Mouse (Mus musculus): ENCODE measurements around the gene Nudt13. TPM values are rescaled to one million over a fixed set of nuclear protein-coding genes. Genes with fewer than 3 reads are reported as not detected.
A peak's percentile ranks its signal among the peaks of the same experiment; 100 is the strongest.

Gene Nudt13
- polyA plus RNA-seq, 1 experiment from 2014 or later = 12.6 TPM

- H3K4me1 ChIP-seq (replicated peaks; ENCODE audit: control insufficient read depth, insufficient read depth, low read length) = no peaks in the 10 kb centered on the region
- H3K27me3 ChIP-seq (ENCODE audit: control insufficient read depth, insufficient read depth, low read length) = no peaks in the 10 kb centered on the region
- peaks cover 8% of the 10 kb centered on the region; the same call in 1 of the 2 replicates for H3K36me3 ChIP-seq (ENCODE audit: control insufficient read depth, insufficient read depth, low read length)
- DNase-seq (ENCODE audit: low spot score) (no peak), ATAC-seq (replicated peaks; ENCODE audit: low FRiP score) (no peak)
- H3K4me2 ChIP-seq (ENCODE audit: low read depth, low read length, severe bottlenecking) = no peak overlapping the region
- H3K4me3 ChIP-seq (ENCODE audit: low read depth, low read length) = no peak overlapping the region
- H3K9me3 ChIP-seq (ENCODE audit: control insufficient read depth, low read length) = no peaks in the 10 kb centered on the region
- 95% methylated on average over 9 of the region's 9 CpGs for WGBS
- no peak overlapping the region for H3K9ac ChIP-seq (ENCODE audit: low read length)
- no peak overlapping the region for H3K27ac ChIP-seq (ENCODE audit: low read depth, low read length)
Observed at GRCm38 (mm10) chr14:20324196-20324595, 29.7 kb downstream of the Nudt13 start.

GRCm38 (mm10) chr14:20328474-20328873, 34.0 kb downstream of the Nudt13 start:
- Histone ChIP-seq H3K4me3 (ENCODE audit: low read depth, low read length) (no peak overlapping the region), H3K9me3 (ENCODE audit: control insufficient read depth, low read length) (no peaks in the 10 kb centered on the region), H3K27me3 (ENCODE audit: control insufficient read depth, insufficient read depth, low read length) (no peaks in the 10 kb centered on the region), H3K4me2 (ENCODE audit: low read depth, low read length, severe bottlenecking) (no peak overlapping the region), H3K27ac (ENCODE audit: low read depth, low read length) (no peak overlapping the region), H3K9ac (ENCODE audit: low read length) (no peak overlapping the region), H3K36me3 (ENCODE audit: control insufficient read depth, insufficient read depth, low read length) (peaks cover 10% of the 10 kb centered on the region; the same call in 1 of the 2 replicates), H3K4me1 (replicated peaks; ENCODE audit: control insufficient read depth, insufficient read depth, low read length) (no peaks in the 10 kb centered on the region)
- ATAC-seq (replicated peaks; ENCODE audit: low FRiP score) (no peak), DNase-seq (ENCODE audit: low spot score) (no peak)
- WGBS = 70% methylated on average over 9 of the region's 9 CpGs

GRCm38 (mm10) chr14:20331316-20331715, 36.8 kb downstream of the Nudt13 start:
- no peaks in the 10 kb centered on the region for H3K27me3 ChIP-seq (ENCODE audit: control insufficient read depth, insufficient read depth, low read length)
- H3K4me3 ChIP-seq (ENCODE audit: low read depth, low read length) = no peak overlapping the region
- ATAC-seq (replicated peaks; ENCODE audit: low FRiP score) (no peak), DNase-seq (ENCODE audit: low spot score) (no peak)
- H3K27ac ChIP-seq (ENCODE audit: low read depth, low read length) = no peak overlapping the region
- H3K9me3 ChIP-seq (ENCODE audit: control insufficient read depth, low read length) = no peaks in the 10 kb centered on the region
- no peak overlapping the region for H3K9ac ChIP-seq (ENCODE audit: low read length)
- H3K4me2 ChIP-seq (ENCODE audit: low read depth, low read length, severe bottlenecking) = no peak overlapping the region
- 95% methylated on average over 4 of the region's 4 CpGs for WGBS
- H3K4me1 ChIP-seq (replicated peaks; ENCODE audit: control insufficient read depth, insufficient read depth, low read length) = no peaks in the 10 kb centered on the region
- peaks cover 14% of the 10 kb centered on the region for H3K36me3 ChIP-seq (ENCODE audit: control insufficient read depth, insufficient read depth, low read length)

- peaks cover 4% of the 10 kb centered on the region for H3K36me3 ChIP-seq (ENCODE audit: control insufficient read depth, insufficient read depth, low read length)
- H3K27me3 ChIP-seq (ENCODE audit: control insufficient read depth, insufficient read depth, low read length) = no peaks in the 10 kb centered on the region
- H3K4me2 ChIP-seq (ENCODE audit: low read depth, low read length, severe bottlenecking) = no peak overlapping the region
- no peak overlapping the region for H3K4me3 ChIP-seq (ENCODE audit: low read depth, low read length)
- ATAC-seq (replicated peaks; ENCODE audit: low FRiP score) (no peak), DNase-seq (ENCODE audit: low spot score) (no peak)
- no peak overlapping the region for H3K27ac ChIP-seq (ENCODE audit: low read depth, low read length)
- no peaks in the 10 kb centered on the region for H3K9me3 ChIP-seq (ENCODE audit: control insufficient read depth, low read length)
- 95% methylated on average over 5 of the region's 5 CpGs for WGBS
- H3K4me1 ChIP-seq (replicated peaks; ENCODE audit: control insufficient read depth, insufficient read depth, low read length) = no peaks in the 10 kb centered on the region
- no peak overlapping the region for H3K9ac ChIP-seq (ENCODE audit: low read length)
Observed at GRCm38 (mm10) chr14:20339415-20339814, 44.9 kb downstream of the Nudt13 start.

- ATAC-seq (replicated peaks; ENCODE audit: low FRiP score) = no peak
- no peak for DNase-seq (ENCODE audit: low spot score)
- WGBS = 85% methylated on average over 8 of the region's 8 CpGs
- H3K4me1 ChIP-seq (replicated peaks; ENCODE audit: control insufficient read depth, insufficient read depth, low read length) = no peaks in the 10 kb centered on the region
- no peaks in the 10 kb centered on the region for H3K9me3 ChIP-seq (ENCODE audit: control insufficient read depth, low read length)
- H3K4me2 ChIP-seq (ENCODE audit: low read depth, low read length, severe bottlenecking) = no peak overlapping the region
- no peak overlapping the region for H3K27ac ChIP-seq (ENCODE audit: low read depth, low read length)
- no peak overlapping the region for H3K4me3 ChIP-seq (ENCODE audit: low read depth, low read length)
- H3K36me3 ChIP-seq (ENCODE audit: control insufficient read depth, insufficient read depth, low read length) = peaks cover 4% of the 10 kb centered on the region
- no peak overlapping the region for H3K9ac ChIP-seq (ENCODE audit: low read length)
- no peaks in the 10 kb centered on the region for H3K27me3 ChIP-seq (ENCODE audit: control insufficient read depth, insufficient read depth, low read length)
Observed at GRCm38 (mm10) chr14:20340149-20340548, 45.7 kb downstream of the Nudt13 start.

- ATAC-seq (replicated peaks; ENCODE audit: low FRiP score) = no peak
- Histone ChIP-seq H3K4me1 (replicated peaks; ENCODE audit: control insufficient read depth, insufficient read depth, low read length) (no peaks in the 10 kb centered on the region; the same call in 1 of the 2 replicates), H3K27ac (ENCODE audit: low read depth, low read length) (no peak overlapping the region), H3K9me3 (ENCODE audit: control insufficient read depth, low read length) (no peaks in the 10 kb centered on the region), H3K36me3 (ENCODE audit: control insufficient read depth, insufficient read depth, low read length) (no peaks in the 10 kb centered on the region; the same call in none of the 2 replicates), H3K9ac (ENCODE audit: low read length) (no peak overlapping the region), H3K27me3 (ENCODE audit: control insufficient read depth, insufficient read depth, low read length) (no peaks in the 10 kb centered on the region), H3K4me2 (ENCODE audit: low read depth, low read length, severe bottlenecking) (no peak overlapping the region), H3K4me3 (ENCODE audit: low read depth, low read length) (no peak overlapping the region)
- no peak for DNase-seq (ENCODE audit: low spot score)
- 87% methylated on average over 7 of the region's 7 CpGs for WGBS
Observed at GRCm38 (mm10) chr14:20340866-20341265, 46.4 kb downstream of the Nudt13 start.

GRCm38 (mm10) chr14:20345885-20346284, 51.4 kb downstream of the Nudt13 start:
- ATAC-seq (replicated peaks; ENCODE audit: low FRiP score) (no peak), DNase-seq (ENCODE audit: low spot score) (no peak)
- no peaks in the 10 kb centered on the region for H3K9me3 ChIP-seq (ENCODE audit: control insufficient read depth, low read length)
- H3K4me2 ChIP-seq (ENCODE audit: low read depth, low read length, severe bottlenecking) = no peak overlapping the region
- H3K4me3 ChIP-seq (ENCODE audit: low read depth, low read length) = no peak overlapping the region
- WGBS = 92% methylated on average over 9 of the region's 9 CpGs
- no peak overlapping the region for H3K27ac ChIP-seq (ENCODE audit: low read depth, low read length)
- peaks cover 2% of the 10 kb centered on the region; the same call in 1 of the 2 replicates for H3K4me1 ChIP-seq (replicated peaks; ENCODE audit: control insufficient read depth, insufficient read depth, low read length)
- H3K36me3 ChIP-seq (ENCODE audit: control insufficient read depth, insufficient read depth, low read length) = no peaks in the 10 kb centered on the region; the same call in 1 of the 2 replicates
- no peaks in the 10 kb centered on the region for H3K27me3 ChIP-seq (ENCODE audit: control insufficient read depth, insufficient read depth, low read length)
- H3K9ac ChIP-seq (ENCODE audit: low read length) = no peak overlapping the region

GRCm38 (mm10) chr14:20347441-20347990, 53.0 kb downstream of the Nudt13 start:
- peak; percentile 22; the same call in 1 of the 2 replicates for ATAC-seq (replicated peaks; ENCODE audit: low FRiP score)
- no peaks in the 10 kb centered on the region; the same call in 1 of the 2 replicates for H3K36me3 ChIP-seq (ENCODE audit: control insufficient read depth, insufficient read depth, low read length)
- H3K9me3 ChIP-seq (ENCODE audit: control insufficient read depth, low read length) = no peaks in the 10 kb centered on the region
- WGBS = 7% methylated on average over 15 of the region's 15 CpGs
- peaks cover 2% of the 10 kb centered on the region; the same call in 1 of the 2 replicates for H3K4me1 ChIP-seq (replicated peaks; ENCODE audit: control insufficient read depth, insufficient read depth, low read length)
- H3K27ac ChIP-seq (ENCODE audit: low read depth, low read length) = no peak overlapping the region; the same call in 1 of the 2 replicates
- peak overlapping the region; percentile 87 for H3K4me3 ChIP-seq (ENCODE audit: low read depth, low read length)
- DNase-seq (ENCODE audit: low spot score) = no peak
- peak overlapping the region; percentile 70 for H3K4me2 ChIP-seq (ENCODE audit: low read depth, low read length, severe bottlenecking)
- no peaks in the 10 kb centered on the region for H3K27me3 ChIP-seq (ENCODE audit: control insufficient read depth, insufficient read depth, low read length)
- peak overlapping the region; percentile 97 for H3K9ac ChIP-seq (ENCODE audit: low read length)

- peaks cover 2% of the 10 kb centered on the region; the same call in 1 of the 2 replicates for H3K4me1 ChIP-seq (replicated peaks; ENCODE audit: control insufficient read depth, insufficient read depth, low read length)
- H3K4me2 ChIP-seq (ENCODE audit: low read depth, low read length, severe bottlenecking) = peak within 1 kb of the TSS; percentile 70
- peak within 1 kb of the TSS; percentile 97 for H3K9ac ChIP-seq (ENCODE audit: low read length)
- DNase-seq (ENCODE audit: low spot score) (peak; percentile 95), ATAC-seq (replicated peaks; ENCODE audit: low FRiP score) (peak; percentile 98)
- H3K27me3 ChIP-seq (ENCODE audit: control insufficient read depth, insufficient read depth, low read length) = no peaks in the 10 kb centered on the region
- H3K27ac ChIP-seq (ENCODE audit: low read depth, low read length) = peak within 1 kb of the TSS; percentile 80
- no peaks in the 10 kb centered on the region; the same call in 1 of the 2 replicates for H3K36me3 ChIP-seq (ENCODE audit: control insufficient read depth, insufficient read depth, low read length)
- no peaks in the 10 kb centered on the region for H3K9me3 ChIP-seq (ENCODE audit: control insufficient read depth, low read length)
- WGBS = under 1% methylated on average over 42 of the region's 42 CpGs
- peak within 1 kb of the TSS; percentile 87 for H3K4me3 ChIP-seq (ENCODE audit: low read depth, low read length)
Observed at GRCm38 (mm10) chr14:20347991-20348541, 53.6 kb downstream of the Nudt13 start, which contains the start of the genes Ecd and Fam149b. Ecd (minus strand) TSS chr14:20348121. Fam149b (plus strand) TSS chr14:20348162.
